Mouse (Mus musculus) MEL (cell line): Measurements from ENCODE around the gene Hes6. TPM values are rescaled to one million over a fixed set of nuclear protein-coding genes. Genes with fewer than 3 reads are reported as not detected.

Source experiments
- DNase-seq: peaks from one replicate; pipeline ENCODE4 v3.0.0; 2011; ENCODE audit warnings: low read depth, low spot score
- H3K27ac ChIP-seq: 2 replicates; pipeline ENCODE4 v1.5.1; 2012; ENCODE audit warnings: low read depth, mild to moderate bottlenecking, control low read depth, low read length, moderate library complexity; ENCODE audit not compliant: control insufficient read depth
- H3K27me3 ChIP-seq, 2 experiments: fragments of 150-350 bp in 1 of 2; sonication (generic) in 1 of 2; 2 replicates each; pipeline ENCODE4 v1.6.1; 2012; ENCODE audit warnings: low read length in 2 of 2, mild to moderate bottlenecking in 2 of 2, improper control_type of control experiment in 1 of 2, moderate library complexity in 1 of 2; ENCODE audit not compliant: insufficient read depth in 2 of 2, control insufficient read depth in 1 of 2
- H3K36me3 ChIP-seq, 2 experiments: 2 replicates each; pipeline ENCODE4 v1.6.1; 2012 to 2014; ENCODE audit warnings: low read length in 2 of 2, improper control_type of control experiment in 1 of 2, inconsistent platforms in 1 of 2, mild to moderate bottlenecking in 1 of 2; ENCODE audit not compliant: insufficient read depth in 2 of 2, control insufficient read depth in 1 of 2
- H3K4me1 ChIP-seq, 2 experiments: fragments of 150-350 bp in 1 of 2; sonication (generic) in 1 of 2; 2 replicates each; pipeline ENCODE4 v1.6.1; 2012; ENCODE audit warnings: low read length in 2 of 2, improper control_type of control experiment in 1 of 2, mild to moderate bottlenecking in 1 of 2; ENCODE audit not compliant: insufficient read depth in 2 of 2, control insufficient read depth in 1 of 2
- H3K4me3 ChIP-seq, 2 experiments: fragments of 150-350 bp in 1 of 2; sonication (generic) in 1 of 2; 2 replicates each; pipeline ENCODE4 v1.5.1; 2012; ENCODE audit warnings: low read depth in 2 of 2, low read length in 2 of 2, mild to moderate bottlenecking in 2 of 2, moderate library complexity in 2 of 2, control low read depth in 1 of 2, improper control_type of control experiment in 1 of 2; ENCODE audit not compliant: control insufficient read depth in 1 of 2, insufficient read depth in 1 of 2
- H3K79me2 ChIP-seq: 2 replicates; pipeline ENCODE4 v1.6.1; 2012; ENCODE audit warnings: mild to moderate bottlenecking, low read length, moderate library complexity; ENCODE audit not compliant: control insufficient read depth, poor library complexity, insufficient read depth
- H3K9ac ChIP-seq: 2 replicates; pipeline ENCODE4 v1.6.1; 2012; ENCODE audit warnings: low read depth, mild to moderate bottlenecking, control low read depth, low read length, moderate library complexity; ENCODE audit not compliant: control insufficient read depth, poor library complexity, severe bottlenecking
- H3K9me3 ChIP-seq: fragments of 150-350 bp; sonication (generic); replicated peaks from 2 replicates; pipeline ENCODE4 v1.6.1; 2012; ENCODE audit warnings: mild to moderate bottlenecking, low read length, improper control_type of control experiment, moderate library complexity; ENCODE audit not compliant: insufficient read depth
- BHLHE40 ChIP-seq: IDR thresholded peaks from 2 replicates; pipeline ENCODE4 v1.6.1; 2012; ENCODE audit warnings: low read depth, mild to moderate bottlenecking, inconsistent platforms, low read length, improper control_type of control experiment, borderline replicate concordance
- CTCF ChIP-seq, 3 experiments: IDR thresholded peaks in 2 of 3; conservative IDR thresholded peaks in 1 of 3; 2 replicates each; pipeline ENCODE4 v1.5.1; 2011 to 2012; ENCODE audit warnings: low read length in 3 of 3, low read depth in 2 of 3, mild to moderate bottlenecking in 2 of 3, improper control_type of control experiment in 1 of 3, inconsistent platforms in 1 of 3, mixed read lengths in 1 of 3, moderate library complexity in 1 of 3; ENCODE audit not compliant: control insufficient read depth in 1 of 3, insufficient read depth in 1 of 3, poor library complexity in 1 of 3, severe bottlenecking in 1 of 3
- ETS1 ChIP-seq: IDR thresholded peaks from 2 replicates; pipeline ENCODE4 v1.6.1; 2012; ENCODE audit warnings: low read depth, mild to moderate bottlenecking, inconsistent platforms, low read length, improper control_type of control experiment, moderate library complexity
- HCFC1 ChIP-seq: IDR thresholded peaks from 2 replicates; pipeline ENCODE4 v1.6.1; 2012; ENCODE audit warnings: low read depth, mild to moderate bottlenecking, inconsistent platforms, low read length, improper control_type of control experiment, moderate library complexity
- MAFK ChIP-seq: IDR thresholded peaks from 2 replicates; pipeline ENCODE4 v1.6.1; 2011; ENCODE audit warnings: low read depth, mild to moderate bottlenecking, low read length, improper control_type of control experiment, borderline replicate concordance
- MAZ ChIP-seq: IDR thresholded peaks from 2 replicates; pipeline ENCODE4 v1.6.1; 2012; ENCODE audit warnings: low read depth, mild to moderate bottlenecking, inconsistent platforms, low read length, improper control_type of control experiment
- NELFE ChIP-seq: IDR thresholded peaks from 2 replicates; pipeline ENCODE4 v1.6.1; 2011; ENCODE audit warnings: low read depth, low read length, improper control_type of control experiment
- POLR2A ChIP-seq, 2 experiments: IDR thresholded peaks; 2 replicates each; pipeline ENCODE4 v1.6.1; 2011 to 2012; ENCODE audit warnings: low read length in 2 of 2, mild to moderate bottlenecking in 2 of 2, control low read depth in 1 of 2, improper control_type of control experiment in 1 of 2, low read depth in 1 of 2, moderate library complexity in 1 of 2; ENCODE audit not compliant: control insufficient read depth in 1 of 2, insufficient read depth in 1 of 2, poor library complexity in 1 of 2
- RAD21 ChIP-seq: IDR thresholded peaks from 2 replicates; pipeline ENCODE4 v1.6.1; 2011; ENCODE audit warnings: mild to moderate bottlenecking, low read depth, low read length, improper control_type of control experiment
- SMC3 ChIP-seq: IDR thresholded peaks from 2 replicates; pipeline ENCODE4 v1.6.1; 2011; ENCODE audit warnings: low read depth, low read length, improper control_type of control experiment
- TAL1 ChIP-seq: IDR thresholded peaks from 2 replicates; pipeline ENCODE4 v1.6.1; 2012; ENCODE audit warnings: mild to moderate bottlenecking, inconsistent platforms, low read length, moderate library complexity, mixed read lengths
- TBP ChIP-seq: IDR thresholded peaks from 2 replicates; pipeline ENCODE4 v1.8.0; 2011; ENCODE audit warnings: low read depth, low read length, improper control_type of control experiment
- UBTF ChIP-seq: IDR thresholded peaks from 2 replicates; pipeline ENCODE4 v1.6.1; 2012; ENCODE audit warnings: low read depth, mild to moderate bottlenecking, inconsistent platforms, low read length, improper control_type of control experiment, moderate library complexity, borderline replicate concordance; ENCODE audit not compliant: insufficient read depth
- USF1 ChIP-seq: IDR thresholded peaks from 2 replicates; pipeline ENCODE4 v1.6.1; 2014; ENCODE audit warnings: low read depth, mild to moderate bottlenecking, inconsistent platforms, low read length, improper control_type of control experiment, moderate library complexity
- polyA plus RNA-seq, 2 experiments: library from polyadenylated mRNA; stranded (reverse) in 1 of 2; unstranded in 1 of 2; fragments of >175 nt in 1 of 2; fragments of >200 nt in 1 of 2; gene quantifications; 2 replicates each; pipeline versions ENCODE4 v1.2.1 to v1.2.4; 2012; ENCODE audit warnings: low replicate concordance in 2 of 2, low read depth in 1 of 2; ENCODE audit not compliant: insufficient read length in 2 of 2, insufficient read depth in 1 of 2, missing spikeins in 1 of 2
- total RNA-seq: library from RNA; depleted of rRNA; stranded (reverse); fragments of 300-350 nt; gene quantifications from 2 replicates; pipeline ENCODE4 v1.2.3, GENCODE M21; 2012

The Hes6 gene
- total and polyA plus RNA-seq, 3 experiments = 38.8 to 47.9 TPM; not detected in 1

DNA sequence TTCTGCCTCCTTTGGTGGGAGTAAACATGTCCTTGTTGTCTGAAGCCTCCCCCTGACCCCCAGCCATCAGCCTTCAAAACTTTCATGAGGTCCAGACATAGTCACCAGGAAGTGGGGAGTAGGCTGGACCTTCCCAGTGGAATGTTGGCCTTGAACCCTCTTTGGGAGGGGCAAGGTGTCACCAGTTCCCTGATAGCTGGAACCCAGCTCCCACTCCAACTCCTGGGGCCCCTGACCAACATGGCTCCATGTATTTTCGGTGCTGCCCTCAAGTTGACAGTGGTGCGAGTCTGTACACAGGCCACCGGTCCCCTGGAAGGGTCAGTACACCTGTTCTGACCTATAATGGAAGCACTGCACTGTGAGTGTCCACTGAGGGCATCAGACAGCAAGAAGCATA, 46.5 kb downstream of the Hes6 start:
- Histone ChIP-seq H3K9ac (no peak overlapping the region), H3K79me2 (peaks cover 4% of the 10 kb centered on the region), H3K4me1 (peaks cover 0 to 8% of the 10 kb centered on the region in 2 experiments; a peak in 2 of 4 replicates), H3K4me3 (peak overlapping the region in 1 of 2 experiments; percentile 70; a peak in 1 of 4 replicates), H3K27me3 (no peaks in the 10 kb centered on the region), H3K36me3 (0 out of 4 replicates have a peak, but pooled peaks cover 0 to 2% of the 10 kb centered on the region in 2 experiments), H3K27ac (no peak overlapping the region), H3K9me3 (no peaks in the 10 kb centered on the region)
- TF ChIP-seq TBP = no peak
- TF ChIP-seq BHLHE40 = no peak
- no peak for DNase-seq

DNA sequence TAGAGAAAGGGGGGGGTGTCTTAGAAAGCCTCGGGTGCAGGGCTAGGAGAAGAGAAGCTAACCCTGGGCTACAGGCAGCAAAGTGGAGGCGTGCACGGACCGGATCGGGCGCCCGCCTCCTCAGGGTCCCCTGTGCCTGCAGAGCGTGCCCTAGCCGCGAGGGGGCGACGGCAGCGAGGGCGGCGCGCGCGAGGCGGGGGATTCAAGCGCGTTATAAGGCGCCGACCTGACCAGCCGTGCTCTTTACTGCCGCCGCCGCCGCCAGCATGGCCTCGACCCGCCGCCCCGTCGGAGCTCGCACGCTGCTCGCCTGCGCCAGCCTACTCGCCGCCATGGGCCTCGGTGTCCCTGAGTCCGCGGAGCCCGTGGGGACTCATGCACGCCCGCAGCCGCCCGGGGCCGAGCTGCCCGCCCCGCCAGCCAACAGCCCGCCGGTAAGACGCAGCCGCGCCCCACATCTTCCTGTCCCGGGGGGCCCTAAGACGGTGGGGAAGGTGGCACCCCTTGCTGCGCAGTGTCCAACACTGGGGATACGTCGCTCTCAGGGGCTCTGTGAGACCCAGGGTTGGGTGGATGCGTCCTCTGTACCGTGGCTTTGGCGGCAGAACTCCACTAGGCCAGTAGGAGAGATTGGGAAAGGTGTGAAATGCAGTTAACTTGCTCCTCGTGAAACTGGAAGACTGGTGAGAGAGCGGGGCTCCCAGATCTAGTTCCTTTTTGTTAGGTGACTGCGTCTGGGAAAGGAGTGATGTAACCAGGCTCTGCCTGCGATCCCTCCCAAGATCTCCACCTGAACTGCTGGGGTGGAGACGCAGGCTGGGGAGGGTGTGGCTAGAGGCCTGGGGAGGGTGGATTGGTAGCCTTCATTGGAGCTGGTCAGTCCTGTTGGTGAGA, 47.4 kb downstream of the Hes6 start, which contains the start of gene Erfe:
Gene Erfe, plus strand, starts transcription at position 216 of the 894 bp plus-strand sequence.
- DNase-seq = peak; percentile 87
- Histone ChIP-seq H3K9me3 (no peaks in the 10 kb centered on the region), H3K27ac (peak within 1 kb of the TSS; percentile 45), H3K79me2 (peaks cover 4% of the 10 kb centered on the region), H3K27me3 (no peaks in the 10 kb centered on the region), H3K36me3 (0 out of 4 replicates have a peak, but pooled peaks cover 0 to 2% of the 10 kb centered on the region in 2 experiments), H3K4me1 (peaks cover 0 to 8% of the 10 kb centered on the region in 2 experiments; a peak in 2 of 4 replicates), H3K9ac (peak within 1 kb of the TSS; percentile 79), H3K4me3 (peak within 1 kb of the TSS; percentile 70 to 79)
- TF ChIP-seq UBTF (0 out of 2 replicates have a peak, but pooled peaks have one; percentile 53), USF1 (no peak), NELFE (0 out of 2 replicates have a peak, but pooled peaks have one; percentile 40), TBP (0 out of 2 replicates have a peak, but pooled peaks have one; percentile 6), HCFC1 (0 out of 2 replicates have a peak, but pooled peaks have one; percentile 11), MAZ (peak; percentile 62; the same call in 1 of the 2 replicates), RAD21 (peak; percentile 51), SMC3 (peak; percentile 67), CTCF (IDR thresholded peaks at IDR 0.05 in 2 of 3, conservative IDR thresholded peaks at IDR 0.05 in 1 of 3; ENCODE audit: control insufficient read depth in 1 of 3, insufficient read depth in 1 of 3, low read depth in 2 of 3, low read length in 3 of 3, poor library complexity in 1 of 3, severe bottlenecking in 1 of 3) (peak in 2 of 3 experiments; percentile 84 to 94; a peak in 5 of 6 replicates), MAFK (no peak), ETS1 (peak; percentile 28; the same call in 1 of the 2 replicates), TAL1 (no peak), POLR2A (IDR thresholded peaks at IDR 0.05; ENCODE audit: control insufficient read depth in 1 of 2, insufficient read depth in 1 of 2, low read depth in 1 of 2, low read length in 2 of 2, poor library complexity in 1 of 2) (peak; percentile 53 to 55; a peak in 3 of 4 replicates)
